Mouse (Mus musculus) heart, adult 18-20 months (tissue): Measurements from ENCODE around the gene Pfdn4. TPM values are rescaled to one million over a fixed set of nuclear protein-coding genes. Genes with fewer than 3 reads are reported as not detected.

ENCODE experiments used
- DNase-seq, 2 experiments: peaks; one replicate each; pipeline ENCODE4 v3.0.0; 2021 to 2022; ENCODE audit warnings: mixed read lengths in 1 of 2
- total RNA-seq, 2 experiments: library from RNA; stranded (reverse); gene quantifications; 2 replicates each; pipeline ENCODE4 v1.2.3; 2021

Pfdn4 gene
- total RNA-seq, 2 experiments from 2014 or later = 10.8 to 14.8 TPM

GRCm38 (mm10) chr2:170549146-170549545 is 52.9 kb downstream of the Pfdn4 start:
- DNase-seq = no peak

GRCm38 (mm10) chr2:170550240-170550639 is 54.0 kb downstream of the Pfdn4 start:
- no peak for DNase-seq

GRCm38 (mm10) chr2:170552088-170552487 is 55.9 kb downstream of the Pfdn4 start:
- no peak for DNase-seq

GRCm38 (mm10) chr2:170563956-170564855 is 68.0 kb downstream of the Pfdn4 start:
- no peak for DNase-seq

GRCm38 (mm10) chr2:170564995-170565394 is 68.8 kb downstream of the Pfdn4 start:
- DNase-seq = no peak

Other genes with a start within 250 kb of the Pfdn4 start
- under 1 TPM; 0.25 to 0.87 TPM for gene Bcas1, start 68.6 kb upstream of the Pfdn4 start, total RNA-seq
- not detected for gene Cyp24a1, start 717 bp downstream of the Pfdn4 start, total RNA-seq
- gene 4930470P17Rik, start 105.6 kb downstream of the Pfdn4 start, total RNA-seq = not detected
- under 1 TPM; 0.26 to 0.30 TPM for gene Dok5, start 235.4 kb downstream of the Pfdn4 start, total RNA-seq